ENCODE assay signal across 7 mouse cellular contexts in genomic region chr3:9947357-9948065, GRCm38 (mm10).
DNase-seq lines count a peak whose midpoint lies in the region; ATAC-seq lines count a peak whose summit lies in the region.

No protein-coding gene starts in this region.

- H3K27me3 ChIP-seq in megakaryocyte, embryonic 14.5 days (replicated peaks): no peaks in the 10 kb centered on the region

- peak overlapping the region; percentile 77 for H3K4me3 ChIP-seq in megakaryocyte, embryonic 14.5 days (replicated peaks)

- H3K9me3 ChIP-seq in megakaryocyte, embryonic 14.5 days: no peaks in the 10 kb centered on the region

- H3K36me3 ChIP-seq in megakaryocyte, embryonic 14.5 days (replicated peaks; ENCODE audit: low read length): no peaks in the 10 kb centered on the region

- H3K4me1 ChIP-seq in megakaryocyte, embryonic 14.5 days: peaks cover 41% of the 10 kb centered on the region

- peak; percentile 99 for ATAC-seq in activated CD4-positive, CD25-positive, alpha-beta regulatory T cell, adult 4 months
- peak; percentile 99 for ATAC-seq in inflammation-experienced regulatory T-cells, adult 6 months

- peak; percentile 64 to 77 for DNase-seq in cerebellum, postnatal 25 days
- peak; percentile 23 to 36 for DNase-seq in gastrocnemius, adult 8-10 months (ENCODE audit: low spot score in 2 of 2)
- DNase-seq in left cerebral cortex, adult 8-10 months (ENCODE audit: low spot score in 2 of 2): peak; percentile 27 to 47
- DNase-seq in right cerebral cortex, postnatal 25 days: peak; percentile 61

Comparison
In these comparisons a context has a peak if more than half of its experiments do, and no peak if none do; other contexts are left out.
1. Peak in every context shown above with its lines: DNase-seq, ATAC-seq and H3K4me3 ChIP-seq.